Comparison of ENCODE assay signal across 28 mouse cellular contexts in the genomic region with DNA sequence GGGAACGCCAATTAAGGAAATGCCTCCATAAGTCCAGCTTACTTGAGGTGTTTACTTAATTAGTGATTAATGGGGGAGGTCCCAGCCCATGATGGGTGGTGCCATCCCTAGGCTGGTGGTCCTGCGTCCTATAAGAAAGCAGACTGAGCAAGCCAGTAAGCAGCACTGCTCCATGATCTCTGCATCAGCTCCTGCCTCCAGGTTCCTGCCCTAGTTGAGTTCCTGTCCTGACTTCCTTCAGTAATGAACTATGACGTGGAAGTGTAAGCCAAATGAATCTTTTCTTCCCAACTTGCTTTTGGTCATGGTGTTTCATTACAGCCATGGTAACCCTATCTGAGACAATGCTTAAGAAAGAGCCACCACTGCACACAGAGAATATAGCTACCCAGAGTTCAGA.
"Had no signal": no experiment of that assay in that cellular context is flagged by ENCODE, and none has a peak within 500 bp of the region (broad histone marks: within the 10 kb centered on the region; RNA-seq: fewer than 3 reads in every experiment).

No protein-coding gene starts in this region.

- H3K4me2 ChIP-seq: limb, embryonic 15.5 days; liver, embryonic 11.5 days; liver, embryonic 12.5 days; liver, embryonic 13.5 days; liver, embryonic 15.5 days; lung, embryonic 15.5 days had no signal

- H3K9me3 ChIP-seq: limb, embryonic 10.5 days; limb, embryonic 12.5 days; limb, embryonic 13.5 days; limb, embryonic 15.5 days; liver, embryonic 12.5 days; liver, embryonic 13.5 days; liver, embryonic 15.5 days; lung, embryonic 15.5 days; megakaryocyte, embryonic 14.5 days; midbrain, embryonic 12.5 days; midbrain, embryonic 13.5 days; midbrain, embryonic 15.5 days; neural tube, embryonic 12.5 days had no signal

- H3K27ac ChIP-seq: left cerebral cortex, adult 2 months; limb, embryonic 12.5 days; limb, embryonic 13.5 days; limb, embryonic 15.5 days; liver, embryonic 12.5 days; liver, embryonic 13.5 days; liver, embryonic 14.5 days; liver, embryonic 15.5 days; lung, embryonic 15.5 days; macrophage; neural tube, embryonic 12.5 days had no signal

- H3K4me1 ChIP-seq: liver, embryonic 12.5 days; liver, embryonic 13.5 days; liver, embryonic 15.5 days; megakaryocyte, embryonic 14.5 days had no signal

- H3K36me3 ChIP-seq: limb, embryonic 10.5 days; limb, embryonic 12.5 days; limb, embryonic 13.5 days; limb, embryonic 15.5 days; liver, embryonic 12.5 days; liver, embryonic 13.5 days; liver, embryonic 15.5 days; lung, embryonic 15.5 days; midbrain, embryonic 12.5 days; midbrain, embryonic 13.5 days; midbrain, embryonic 15.5 days; neural tube, embryonic 12.5 days had no signal

- ATAC-seq: liver, embryonic 12.5 days; liver, postnatal 0 days; lung, postnatal 0 days had no signal

- DNase-seq: liver; liver, embryonic 13.5 days; liver, postnatal 0 days; lung, adult 18-20 months; lung, adult 2 months; lung, embryonic 14.5 days; lung, postnatal 10 days; lung, postnatal 14 days; lung, postnatal 36 days; lung, postnatal 4 days had no signal

- H3K4me3 ChIP-seq: left cerebral cortex, adult 2 months; limb, embryonic 12.5 days; limb, embryonic 13.5 days; limb, embryonic 15.5 days; liver, embryonic 12.5 days; liver, embryonic 13.5 days; liver, embryonic 15.5 days; lung, embryonic 15.5 days; megakaryocyte, embryonic 14.5 days; midbrain, embryonic 12.5 days; midbrain, embryonic 15.5 days; myocyte; neural tube, embryonic 12.5 days had no signal

- H3K27me3 ChIP-seq: liver, embryonic 15.5 days had no signal

- H3K9ac ChIP-seq: limb, embryonic 12.5 days; limb, embryonic 15.5 days; liver, embryonic 12.5 days; liver, embryonic 13.5 days; liver, embryonic 14.5 days; liver, embryonic 15.5 days; liver, postnatal 0 days; lung, embryonic 14.5 days; lung, embryonic 15.5 days; midbrain, embryonic 12.5 days; midbrain, embryonic 13.5 days; midbrain, embryonic 15.5 days; neural tube, embryonic 12.5 days had no signal
